Mouse (Mus musculus) right cerebral cortex, postnatal 36 days (tissue): ENCODE data around the gene Plcd3.

Experiments used
- DNase-seq, 2 experiments: peaks; one replicate each; pipeline ENCODE4 v3.0.0; 2022; ENCODE audit warnings: low spot score in 2 of 2, mixed read lengths in 1 of 2

The Plcd3 gene

GRCm38 (mm10) chr11:103117591-103118009 is 16.1 kb upstream of the Plcd3 start:
- DNase-seq: no peak

DNA sequence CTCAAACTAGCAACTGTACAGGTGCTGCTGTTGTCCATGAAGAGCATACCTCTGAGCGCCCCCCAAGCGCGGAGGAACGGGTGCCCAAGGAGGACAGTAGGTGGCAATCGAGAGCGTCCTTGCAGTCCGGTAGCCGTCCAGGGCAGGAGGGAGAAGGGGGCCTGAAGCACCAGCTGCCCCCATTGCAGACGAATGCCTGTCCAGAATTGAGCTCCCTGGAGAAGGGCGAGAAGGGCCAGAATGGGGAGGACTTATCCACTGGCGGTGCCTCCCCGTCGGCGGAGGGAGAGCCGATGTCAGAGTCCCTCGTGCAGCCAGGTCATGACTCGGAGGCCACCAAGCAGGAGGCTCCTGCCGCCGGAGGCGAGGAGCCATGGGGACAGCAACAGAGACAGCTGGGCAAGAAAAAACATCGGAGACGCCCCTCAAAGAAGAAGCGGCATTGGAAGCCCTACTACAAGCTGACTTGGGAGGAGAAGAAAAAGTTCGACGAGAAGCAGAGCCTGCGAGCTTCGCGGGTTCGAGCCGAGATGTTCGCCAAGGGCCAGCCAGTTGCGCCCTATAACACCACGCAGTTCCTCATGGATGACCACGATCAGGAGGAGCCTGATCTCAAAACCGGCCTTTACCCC is 15.6 kb upstream of the Plcd3 start:
- peak in 1 of 2 experiments; percentile 63 for DNase-seq

DNA sequence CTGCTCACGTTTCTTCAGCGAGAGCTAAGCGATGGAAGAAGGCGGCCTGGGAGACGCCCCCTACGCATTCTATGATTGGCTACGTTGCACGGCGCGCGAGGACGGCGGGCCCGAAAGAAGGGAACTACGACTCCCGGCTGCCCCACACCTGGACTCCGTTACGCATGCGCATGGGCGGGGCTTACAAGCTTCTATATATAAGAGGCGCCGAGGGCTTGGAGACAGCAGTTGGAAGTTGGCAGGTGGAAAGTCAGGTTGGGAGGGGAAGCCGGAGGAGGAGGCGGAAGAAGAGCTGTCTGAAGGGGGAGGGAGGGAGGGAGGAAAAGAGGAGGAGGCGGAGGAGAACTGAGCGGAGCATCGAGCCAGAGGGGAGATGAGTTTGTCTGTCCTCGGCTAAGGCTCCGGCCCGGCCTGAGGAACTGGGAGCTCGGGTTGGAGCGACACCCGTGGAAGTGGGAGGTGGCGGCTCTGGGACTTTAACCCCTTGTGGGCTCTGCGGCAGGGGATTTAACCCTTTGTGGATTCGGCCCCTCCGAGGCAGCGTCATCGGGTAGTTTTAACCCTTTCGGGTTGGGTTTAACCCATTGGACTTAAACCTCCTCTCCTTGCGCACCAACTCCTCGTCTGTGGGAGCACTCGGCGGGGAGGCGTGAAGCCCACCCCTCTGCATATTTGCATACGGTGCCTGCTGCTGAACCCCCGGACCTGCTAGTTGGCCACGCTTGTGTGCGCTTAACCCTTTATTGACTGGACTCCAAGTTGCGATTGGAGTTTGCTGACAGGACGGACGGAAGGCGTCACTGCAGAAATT is 14.8 kb upstream of the Plcd3 start, which contains the start of gene Hexim1:
Hexim1 (plus strand) TSS at position 224 of the 811 bp plus-strand sequence.
- DNase-seq: peak; percentile 99

- DNase-seq: peak; percentile 76 to 81
These were observed 13.9 kb upstream of the Plcd3 start for GRCm38 (mm10) chr11:103115163-103116007.

DNA sequence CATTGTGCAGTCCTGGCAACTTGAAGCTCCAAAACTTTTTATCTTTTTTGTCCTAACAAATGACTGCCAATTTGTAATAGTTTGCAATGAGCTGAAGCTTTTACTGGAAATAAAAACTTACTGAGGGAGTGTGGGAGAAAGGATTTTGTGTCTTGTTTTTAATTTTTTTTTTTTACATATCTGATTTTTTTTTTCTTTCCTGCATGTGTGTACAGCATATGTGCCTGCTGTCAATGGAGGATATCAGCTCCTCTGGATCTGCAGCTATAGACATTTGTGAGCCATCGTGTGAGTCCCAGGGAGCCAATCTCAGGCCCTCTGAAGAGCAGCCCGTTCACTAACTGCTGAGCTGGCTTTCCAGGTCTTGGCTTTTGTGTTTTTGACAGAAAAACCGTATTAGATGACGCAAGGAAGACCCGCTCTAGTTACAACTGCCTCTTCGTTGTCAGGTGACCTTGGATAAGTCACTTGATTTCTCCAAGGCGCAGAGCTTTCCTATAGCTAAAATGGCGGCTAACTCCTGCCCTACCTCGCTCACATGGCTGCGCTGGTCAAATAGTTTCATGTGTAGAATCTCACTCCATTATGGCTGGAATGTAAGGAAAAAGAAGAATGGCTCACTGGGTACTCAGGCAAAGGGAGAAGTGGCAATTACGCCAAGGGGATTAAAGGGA is 12.9 kb upstream of the Plcd3 start:
- DNase-seq: no peak

DNA sequence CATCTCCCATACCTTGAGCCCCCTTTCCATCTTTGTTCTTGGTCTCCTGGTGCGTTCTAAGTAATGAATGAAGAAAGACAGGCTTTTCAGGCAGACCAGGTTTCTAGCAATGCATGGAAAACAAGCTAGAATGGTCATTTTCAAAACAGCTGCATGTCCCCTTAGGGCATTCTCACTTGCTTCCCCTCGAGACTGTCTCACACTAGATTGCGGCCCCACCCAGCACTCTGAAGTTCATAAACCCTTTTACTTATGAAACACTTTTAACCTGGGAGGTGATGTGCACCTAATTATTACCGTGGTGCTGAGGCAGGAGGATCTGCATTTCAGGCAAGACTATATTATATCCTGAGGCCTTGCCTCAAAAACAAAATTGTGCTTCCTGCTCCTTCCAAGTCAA is 12.3 kb upstream of the Plcd3 start:
- DNase-seq: no peak

- DNase-seq: no peak
These were observed 11.5 kb upstream of the Plcd3 start for GRCm38 (mm10) chr11:103113005-103113404.

DNA sequence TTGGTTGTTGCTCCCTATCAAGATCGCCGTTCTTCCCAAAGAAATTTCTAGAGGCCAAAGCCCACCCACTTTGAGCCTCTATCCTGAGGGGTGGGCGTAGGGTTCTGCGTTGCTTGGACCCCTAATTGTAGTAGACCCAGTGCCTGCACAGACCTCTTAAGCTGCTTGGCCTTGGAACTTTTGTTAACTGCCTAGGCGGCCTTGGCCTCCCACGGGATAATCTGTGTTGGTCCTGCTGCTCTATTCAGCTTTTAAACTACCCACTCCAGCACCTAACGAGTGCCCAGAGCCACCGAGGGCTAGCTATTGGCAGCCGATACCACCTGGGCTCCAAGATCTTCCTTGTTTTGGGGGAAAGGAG is 11.1 kb upstream of the Plcd3 start:
- DNase-seq: no peak

DNA sequence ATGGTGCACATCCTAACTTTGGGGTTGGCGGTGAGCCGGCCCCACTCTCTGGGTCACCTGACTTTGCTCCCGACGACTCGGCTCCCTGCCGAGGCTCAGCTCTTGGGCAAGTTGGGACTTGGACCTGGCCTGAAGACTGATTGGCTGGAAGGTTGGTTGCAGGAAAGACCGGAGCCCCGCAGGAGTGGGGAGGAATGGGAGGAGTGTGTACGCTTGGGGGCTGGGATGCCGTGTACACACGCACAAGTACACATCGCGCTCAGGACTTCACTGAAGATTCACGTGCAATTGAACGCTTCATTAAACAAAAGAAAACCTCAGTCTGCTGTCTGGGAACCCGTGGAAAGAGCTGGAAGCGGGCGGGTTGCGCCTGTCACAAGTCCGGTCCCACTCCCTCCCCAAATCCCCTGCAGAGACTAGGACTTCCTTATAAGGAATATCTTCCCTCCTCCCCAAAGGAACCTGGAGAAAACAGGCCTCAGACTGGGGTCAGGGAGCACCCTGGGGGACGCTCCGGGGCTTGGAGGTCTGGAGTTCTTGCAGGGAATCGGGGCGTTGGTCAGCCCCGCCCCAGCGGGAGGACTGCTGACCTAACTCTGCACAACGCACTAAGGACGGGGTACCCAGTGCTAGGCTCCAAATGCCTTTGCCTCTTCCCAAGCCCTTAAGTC is 10.6 kb upstream of the Plcd3 start:
- DNase-seq: no peak

DNA sequence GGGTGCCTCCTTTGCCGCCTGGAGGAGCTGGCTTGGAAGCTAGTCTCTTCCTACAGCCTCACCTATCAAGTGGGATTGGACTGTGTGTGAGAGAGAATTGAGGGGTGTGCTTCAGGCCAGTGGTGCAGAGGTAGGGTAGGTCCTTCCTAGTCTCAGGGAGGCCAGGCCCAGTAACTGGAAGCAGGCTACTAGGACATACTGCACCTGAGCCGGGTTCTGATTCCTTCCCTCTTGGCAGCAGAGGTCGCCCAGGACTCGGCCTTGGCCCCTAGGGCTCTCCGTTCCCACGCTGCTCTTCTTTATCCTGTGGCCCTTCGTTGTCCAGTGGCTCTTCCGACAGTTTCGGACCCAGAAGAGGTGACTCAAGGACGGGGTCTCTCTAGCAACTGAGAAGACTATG is 9.8 kb upstream of the Plcd3 start:
- DNase-seq: no peak

DNA sequence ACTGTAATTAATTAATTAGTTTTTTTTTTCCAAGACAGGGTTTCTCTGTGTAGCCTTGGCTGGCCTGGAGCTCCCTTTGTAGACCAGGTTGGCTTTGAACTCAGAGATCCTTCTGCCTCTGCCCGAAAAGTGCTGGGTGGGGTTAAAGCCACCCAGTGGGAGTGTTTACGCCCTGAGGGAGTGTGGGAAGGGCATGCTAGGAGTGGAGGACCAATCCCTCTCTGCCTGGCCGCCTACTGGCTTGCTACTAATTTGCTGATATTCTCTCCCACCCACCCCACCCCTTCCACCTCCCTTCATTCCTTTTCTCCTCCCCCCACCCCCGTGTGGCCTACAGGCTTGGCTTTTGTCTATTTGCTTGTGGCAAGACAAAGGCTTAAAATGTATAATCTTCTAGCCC is 4.9 kb upstream of the Plcd3 start:
- DNase-seq: no peak

- no peak for DNase-seq
These were observed 4.4 kb upstream of the Plcd3 start for GRCm38 (mm10) chr11:103105810-103106209.

- DNase-seq: no peak
These were observed 3.8 kb upstream of the Plcd3 start for GRCm38 (mm10) chr11:103105180-103105725.

- DNase-seq: no peak
These were observed 3.0 kb upstream of the Plcd3 start for GRCm38 (mm10) chr11:103104469-103104868.

DNA sequence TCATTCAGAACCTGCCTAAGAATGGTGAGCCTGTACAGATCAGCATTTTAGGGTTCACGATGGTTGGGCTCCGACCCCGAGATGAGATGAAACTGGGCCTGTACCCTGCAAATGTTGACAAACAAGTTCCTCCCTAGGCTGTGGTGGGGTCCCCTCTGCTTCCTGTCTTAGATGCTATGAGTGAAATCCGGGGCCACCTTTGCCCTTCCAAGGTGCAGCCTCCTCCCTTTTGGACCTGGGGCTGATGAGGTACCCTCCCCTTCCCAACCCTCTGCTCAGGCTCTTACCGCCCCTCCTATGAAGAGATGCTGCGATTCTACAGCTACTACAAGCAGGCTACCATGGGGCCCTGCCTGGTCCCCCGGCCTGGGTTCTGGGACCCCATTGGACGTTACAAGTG is 2.2 kb upstream of the Plcd3 start:
- no peak for DNase-seq

DNA sequence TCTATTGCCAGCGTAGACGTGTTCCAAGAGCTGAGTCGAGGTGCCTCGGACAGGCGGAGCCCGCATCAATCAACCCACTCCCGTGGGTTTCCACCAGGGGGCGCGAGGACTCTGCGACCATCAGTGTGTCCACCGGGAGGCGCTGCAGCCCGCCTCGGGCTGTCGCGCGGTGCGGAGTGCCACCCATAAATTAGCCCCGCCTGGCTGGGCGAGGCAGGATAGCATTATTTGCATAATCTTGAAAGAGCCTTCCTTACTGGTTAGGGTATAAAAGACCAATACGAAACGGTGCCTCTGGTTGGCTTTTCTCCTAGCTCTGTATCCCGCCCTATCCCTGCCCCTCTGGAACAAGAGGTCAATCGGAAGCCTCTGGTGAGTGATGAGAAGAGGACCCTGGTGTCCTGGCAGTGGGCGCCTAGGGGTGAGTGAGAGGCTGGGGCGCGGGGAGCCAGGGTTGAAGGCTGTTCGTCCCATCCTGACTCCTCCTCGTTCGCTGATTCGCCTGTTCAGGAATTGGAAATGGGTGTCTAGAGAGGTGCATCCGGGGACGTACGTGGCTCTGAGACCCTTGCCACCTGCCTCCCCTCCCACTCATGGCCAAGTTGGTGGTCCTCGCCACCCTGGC is 1.4 kb upstream of the Plcd3 start:
- peak; percentile 94 to 95 for DNase-seq

- peak; percentile 60 to 79 for DNase-seq
These were observed 526 bp upstream of the Plcd3 start for GRCm38 (mm10) chr11:103101866-103102501.

DNA sequence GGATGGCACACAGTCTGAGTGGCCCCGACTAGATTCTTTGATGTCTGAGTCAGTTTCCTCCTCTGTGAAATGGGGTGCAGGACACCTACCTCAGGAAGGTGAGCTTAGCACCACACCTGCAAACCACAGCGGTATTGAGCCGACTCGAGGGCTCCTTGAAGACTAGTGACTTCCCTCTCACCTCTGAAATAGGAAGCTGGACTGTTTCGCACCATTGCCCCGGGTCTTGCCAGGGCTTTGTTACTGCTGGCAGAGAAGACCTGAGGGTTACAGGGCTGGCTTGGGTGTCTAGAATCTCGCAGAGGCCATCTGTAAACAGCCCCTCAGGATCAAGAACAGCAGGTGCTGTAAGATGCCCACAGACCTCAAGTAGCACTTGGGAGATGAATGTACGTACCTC is 1.1 kb downstream of the Plcd3 start:
- DNase-seq: no peak

DNA sequence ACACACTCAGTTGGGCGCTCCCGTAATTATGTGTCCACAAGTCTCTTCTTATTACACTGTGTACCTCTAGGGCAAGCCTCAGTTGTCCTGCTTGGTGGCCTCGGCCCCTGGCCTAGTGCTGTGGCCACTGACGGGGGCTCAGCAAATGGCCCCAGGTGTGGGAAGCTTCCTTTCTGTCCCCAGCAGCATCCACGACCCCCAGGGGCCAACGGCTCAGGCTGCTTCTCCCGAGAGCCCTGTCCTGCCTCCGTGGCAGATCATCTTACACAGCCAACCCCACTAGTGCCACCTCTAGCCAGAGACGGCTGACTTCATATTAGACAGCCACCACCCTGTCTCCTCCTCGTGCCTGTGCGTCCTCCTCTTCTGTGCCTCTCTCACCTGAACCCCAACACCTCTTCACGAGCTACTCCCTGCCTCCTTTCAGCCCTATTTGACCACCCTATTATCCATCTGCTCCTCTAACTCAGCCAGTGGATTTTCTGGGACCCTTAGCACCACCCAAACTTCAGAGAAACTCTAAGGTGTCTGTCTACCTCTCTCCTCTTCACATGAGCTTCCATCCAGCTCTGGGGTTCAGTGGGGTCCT is 2.0 kb downstream of the Plcd3 start:
- DNase-seq: no peak
